Mouse (Mus musculus) erythroblast, embryonic 14.5 days (primary cell): ENCODE measurements around the gene Fam187a.

Experiments
- GATA1 ChIP-seq: IDR thresholded peaks from 2 replicates; pipeline ENCODE4 v1.6.1; 2012; ENCODE audit warnings: low read length, inconsistent platforms, mixed read lengths
- TAL1 ChIP-seq: IDR thresholded peaks from 3 replicates; pipeline ENCODE4 v1.6.1; 2012; ENCODE audit warnings: low read length, inconsistent platforms, mixed read lengths

GRCm38 (mm10) chr11:102837385-102837784 lies 47.6 kb upstream of the Fam187a start:
- TF ChIP-seq TAL1 = no peak
- no peak for TF ChIP-seq GATA1
